9 mouse cellular contexts compared by ENCODE assay signal in the genomic region with DNA sequence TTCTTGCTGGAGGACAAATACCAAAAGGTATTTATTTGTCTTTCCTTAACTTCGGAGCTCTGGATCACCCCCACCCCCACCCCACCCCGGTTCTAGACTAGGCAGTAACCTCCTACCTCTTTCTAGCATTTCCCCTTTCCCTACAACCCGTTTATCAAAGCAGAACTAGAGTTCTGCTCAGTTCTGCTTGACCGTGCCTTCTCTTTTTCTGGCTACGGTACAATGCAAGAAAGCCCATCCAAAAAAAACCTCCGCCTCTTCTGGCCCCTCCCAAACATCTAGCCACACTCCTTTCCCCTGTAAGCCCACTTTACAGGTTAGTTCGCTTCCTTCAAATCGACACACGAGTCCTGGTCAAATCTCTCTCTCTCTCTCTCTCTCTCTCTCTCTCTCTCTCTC. TPM values are rescaled to one million over a fixed set of nuclear protein-coding genes. Genes with fewer than 3 reads are reported as not detected.
DNase-seq lines count a peak whose midpoint lies in the region; ATAC-seq and TF ChIP-seq lines count a peak whose summit lies in the region.
"Had no signal": no experiment of that assay in that cellular context is flagged by ENCODE, and none has a peak within 500 bp of the region (broad histone marks: within the 10 kb centered on the region; RNA-seq: fewer than 3 reads in every experiment).

No protein-coding gene starts in this region.

- peak overlapping the region; percentile 87 for H3K4me2 ChIP-seq in kidney, embryonic 15.5 days
- H3K4me2 ChIP-seq in embryonic facial prominence, embryonic 11.5 days (ENCODE audit: low read depth, low read length): peak overlapping the region; percentile 81
- peak overlapping the region; percentile 77 for H3K4me2 ChIP-seq in intestine, postnatal 0 days (replicated peaks; ENCODE audit: low read depth)
- peak overlapping the region; percentile 39 for H3K4me2 ChIP-seq in midbrain, postnatal 0 days (ENCODE audit: low read depth, low read length, poor library complexity, severe bottlenecking)

- no peak for DNase-seq in kidney, adult 11 months
- no peak for DNase-seq in embryonic facial prominence, embryonic 11.5 days (ENCODE audit: low spot score)
- no peak for DNase-seq in midbrain, postnatal 0 days (ENCODE audit: low spot score)
- no peak for DNase-seq in left cerebral cortex, postnatal 36 days (ENCODE audit: low spot score in 2 of 2)
- no peak for DNase-seq in urinary bladder, postnatal 14 days (ENCODE audit: low spot score)
- DNase-seq in right cerebral cortex, postnatal 36 days (ENCODE audit: low spot score in 2 of 2): no peak

- H3K4me1 ChIP-seq in kidney, embryonic 15.5 days: peaks cover 28% of the 10 kb centered on the region
- H3K4me1 ChIP-seq in embryonic facial prominence, embryonic 11.5 days (ENCODE audit: control insufficient read depth, insufficient read depth, low read length): peaks cover 3% of the 10 kb centered on the region; the same call in 1 of the 2 replicates
- peaks cover 11% of the 10 kb centered on the region; the same call in 1 of the 2 replicates for H3K4me1 ChIP-seq in intestine, postnatal 0 days (replicated peaks; ENCODE audit: control insufficient read depth, insufficient read depth, low read length)
- no peaks in the 10 kb centered on the region for H3K4me1 ChIP-seq in midbrain, postnatal 0 days (ENCODE audit: insufficient read depth, low read length)

- WGBS in kidney, embryonic 15.5 days: 13% methylated on average over 9 of the region's 9 CpGs
- WGBS in embryonic facial prominence, embryonic 11.5 days: 16% methylated on average over 9 of the region's 9 CpGs
- WGBS in intestine, postnatal 0 days: 7% methylated on average over 9 of the region's 9 CpGs
- whole genome bisulfite sequencing in midbrain, postnatal 0 days: 35% methylated on average over 9 of the region's 9 CpGs

- peaks cover 76% of the 10 kb centered on the region for H3K27me3 ChIP-seq in kidney, embryonic 15.5 days
- H3K27me3 ChIP-seq in embryonic facial prominence, embryonic 11.5 days (ENCODE audit: control insufficient read depth, insufficient read depth, low read length): peaks cover 34% of the 10 kb centered on the region
- H3K27me3 ChIP-seq in intestine, postnatal 0 days (replicated peaks; ENCODE audit: control insufficient read depth, insufficient read depth, low read length): peaks cover 21% of the 10 kb centered on the region; the same call in 1 of the 2 replicates
- H3K27me3 ChIP-seq in midbrain, postnatal 0 days (ENCODE audit: insufficient read depth, low read length): no peaks in the 10 kb centered on the region; the same call in 1 of the 2 replicates

- H3K4me3 ChIP-seq in kidney, embryonic 15.5 days (replicated peaks): peak overlapping the region; percentile 49
- peak overlapping the region; percentile 39 for H3K4me3 ChIP-seq in embryonic facial prominence, embryonic 11.5 days (ENCODE audit: low read depth, low read length)
- peak overlapping the region; percentile 42 for H3K4me3 ChIP-seq in intestine, postnatal 0 days (ENCODE audit: low read depth, low read length)
- peak overlapping the region; percentile 10; the same call in 1 of the 2 replicates for H3K4me3 ChIP-seq in midbrain, postnatal 0 days (ENCODE audit: low read depth, low read length)

- H3K9ac ChIP-seq in kidney, embryonic 15.5 days: peak overlapping the region; percentile 37
- peak overlapping the region; percentile 43 for H3K9ac ChIP-seq in embryonic facial prominence, embryonic 11.5 days (replicated peaks; ENCODE audit: low read length)
- no peak overlapping the region for H3K9ac ChIP-seq in intestine, postnatal 0 days (ENCODE audit: low read depth, low read length)
- no peak overlapping the region for H3K9ac ChIP-seq in midbrain, postnatal 0 days (replicated peaks; ENCODE audit: low read length, poor library complexity, severe bottlenecking)

- H3K36me3 ChIP-seq in kidney, embryonic 15.5 days: no peaks in the 10 kb centered on the region
- H3K36me3 ChIP-seq in embryonic facial prominence, embryonic 11.5 days (replicated peaks; ENCODE audit: control insufficient read depth, insufficient read depth, low read depth, low read length): no peaks in the 10 kb centered on the region
- H3K36me3 ChIP-seq in intestine, postnatal 0 days (ENCODE audit: control insufficient read depth, insufficient read depth): no peaks in the 10 kb centered on the region; the same call in 1 of the 2 replicates
- peaks cover 62% of the 10 kb centered on the region for H3K36me3 ChIP-seq in midbrain, postnatal 0 days (ENCODE audit: insufficient read depth, low read length)

- no peak overlapping the region for H3K27ac ChIP-seq in kidney, embryonic 15.5 days
- H3K27ac ChIP-seq in embryonic facial prominence, embryonic 11.5 days (replicated peaks; ENCODE audit: low read depth, low read length): no peak overlapping the region
- H3K27ac ChIP-seq in intestine, postnatal 0 days (ENCODE audit: low read depth, low read length): no peak overlapping the region
- no peak overlapping the region for H3K27ac ChIP-seq in midbrain, postnatal 0 days (ENCODE audit: low read depth, low read length)

- H3K9me3 ChIP-seq in kidney, embryonic 15.5 days (replicated peaks): no peaks in the 10 kb centered on the region; the same call in 1 of the 2 replicates
- H3K9me3 ChIP-seq in embryonic facial prominence, embryonic 11.5 days (replicated peaks; ENCODE audit: control insufficient read depth, low read length): no peaks in the 10 kb centered on the region; the same call in 1 of the 2 replicates
- H3K9me3 ChIP-seq in intestine, postnatal 0 days (ENCODE audit: control insufficient read depth): no peaks in the 10 kb centered on the region
- H3K9me3 ChIP-seq in midbrain, postnatal 0 days (ENCODE audit: low read length): no peaks in the 10 kb centered on the region

- no peak for TF ChIP-seq CTCF in intestine, postnatal 0 days (IDR thresholded peaks at IDR 0.05; ENCODE audit: low read depth)
- TF ChIP-seq CTCF in midbrain, postnatal 0 days (IDR thresholded peaks at IDR 0.05): no peak

- intact Hi-C loops in left cerebral cortex, postnatal 36 days (cut with DNase I): no loop called here

- no peak for ATAC-seq in kidney, embryonic 15.5 days (replicated peaks; ENCODE audit: low FRiP score)
- ATAC-seq in embryonic facial prominence, embryonic 11.5 days (replicated peaks; ENCODE audit: insufficient number of reproducible peaks, low FRiP score, low TSS enrichment, low read depth): no peak
- no peak for ATAC-seq in intestine, postnatal 0 days
- no peak for ATAC-seq in midbrain, postnatal 0 days (ENCODE audit: low FRiP score)

RNA-seq across cellular contexts. Expression of gene Dnase2a, which starts 5.1 kb away (rescaled TPM):
- 8.3 and 8.6 TPM in 2 replicates for polyA plus RNA-seq in kidney, embryonic 15.5 days (2015; fragmentation: Nextera tagmentation; extraction: Ambion mirVana)
- polyA plus RNA-seq in embryonic facial prominence, embryonic 11.5 days (2014; fragmentation: Nextera tagmentation; extraction: Ambion mirVana): 5.5 and 7.2 TPM in 2 replicates
- 8.9 and 11.0 TPM in 2 replicates for polyA plus RNA-seq in intestine, postnatal 0 days (2015; fragmentation: Nextera tagmentation; extraction: Ambion mirVana)
- total RNA-seq in midbrain, postnatal 0 days (2014; rRNA removed): 4.3 and 5.7 TPM in 2 replicates
- polyA plus RNA-seq in midbrain, postnatal 0 days (2015; fragmentation: Nextera tagmentation; extraction: Ambion mirVana): 6.7 and 8.2 TPM in 2 replicates
- total RNA-seq in left cerebral cortex, postnatal 36 days (2021): 1 to 10 TPM; 3.1 to 4.1 TPM

RNA-seq across cellular contexts. Expression of gene Klf1, which starts 11.8 kb away (rescaled TPM):
- 3.4 and 7.2 TPM in 2 replicates for polyA plus RNA-seq in kidney, embryonic 15.5 days (2015; fragmentation: Nextera tagmentation; extraction: Ambion mirVana)
- 11.1 and 14.4 TPM in 2 replicates for polyA plus RNA-seq in embryonic facial prominence, embryonic 11.5 days (2014; fragmentation: Nextera tagmentation; extraction: Ambion mirVana)
- 0.56 and 0.63 TPM in 2 replicates for polyA plus RNA-seq in intestine, postnatal 0 days (2015; fragmentation: Nextera tagmentation; extraction: Ambion mirVana)
- total RNA-seq in midbrain, postnatal 0 days (2014; rRNA removed): 0.52 TPM in 1 of 2 replicates, not detected in the other
- 0.36 and 0.52 TPM in 2 replicates for polyA plus RNA-seq in midbrain, postnatal 0 days (2015; fragmentation: Nextera tagmentation; extraction: Ambion mirVana)
- total RNA-seq in left cerebral cortex, postnatal 36 days (2021): not detected

RNA-seq across cellular contexts. Expression of gene Gcdh, which starts 19.8 kb away (rescaled TPM):
- 49.8 and 51.2 TPM in 2 replicates for polyA plus RNA-seq in kidney, embryonic 15.5 days (2015; fragmentation: Nextera tagmentation; extraction: Ambion mirVana)
- polyA plus RNA-seq in embryonic facial prominence, embryonic 11.5 days (2014; fragmentation: Nextera tagmentation; extraction: Ambion mirVana): 40.3 and 40.5 TPM in 2 replicates
- 15.3 and 15.5 TPM in 2 replicates for polyA plus RNA-seq in intestine, postnatal 0 days (2015; fragmentation: Nextera tagmentation; extraction: Ambion mirVana)
- total RNA-seq in midbrain, postnatal 0 days (2014; rRNA removed): 22.1 and 30.5 TPM in 2 replicates
- 33.2 and 35.3 TPM in 2 replicates for polyA plus RNA-seq in midbrain, postnatal 0 days (2015; fragmentation: Nextera tagmentation; extraction: Ambion mirVana)
- 10 to 100 TPM; 29.6 to 42.4 TPM for total RNA-seq in left cerebral cortex, postnatal 36 days (2021)

RNA-seq across cellular contexts. Expression of gene Mast1, which starts 23.7 kb away (rescaled TPM):
- 0.40 and 0.48 TPM in 2 replicates for polyA plus RNA-seq in kidney, embryonic 15.5 days (2015; fragmentation: Nextera tagmentation; extraction: Ambion mirVana)
- 2.8 and 3.9 TPM in 2 replicates for polyA plus RNA-seq in embryonic facial prominence, embryonic 11.5 days (2014; fragmentation: Nextera tagmentation; extraction: Ambion mirVana)
- 1.1 TPM in 2 replicates for polyA plus RNA-seq in intestine, postnatal 0 days (2015; fragmentation: Nextera tagmentation; extraction: Ambion mirVana)
- total RNA-seq in midbrain, postnatal 0 days (2014; rRNA removed): 85.9 and 92.0 TPM in 2 replicates
- 79.8 and 89.0 TPM in 2 replicates for polyA plus RNA-seq in midbrain, postnatal 0 days (2015; fragmentation: Nextera tagmentation; extraction: Ambion mirVana)
- 10 to 100 TPM; 85.9 to 94.2 TPM for total RNA-seq in left cerebral cortex, postnatal 36 days (2021)

RNA-seq across cellular contexts. Expression of gene Rtbdn, which starts 33.3 kb away (rescaled TPM):
- polyA plus RNA-seq in kidney, embryonic 15.5 days (2015; fragmentation: Nextera tagmentation; extraction: Ambion mirVana): 0.45 and 0.49 TPM in 2 replicates
- not detected in 2 replicates for polyA plus RNA-seq in embryonic facial prominence, embryonic 11.5 days (2014; fragmentation: Nextera tagmentation; extraction: Ambion mirVana)
- 0.12 TPM in 2 replicates for polyA plus RNA-seq in intestine, postnatal 0 days (2015; fragmentation: Nextera tagmentation; extraction: Ambion mirVana)
- 4.5 and 6.2 TPM in 2 replicates for total RNA-seq in midbrain, postnatal 0 days (2014; rRNA removed)
- polyA plus RNA-seq in midbrain, postnatal 0 days (2015; fragmentation: Nextera tagmentation; extraction: Ambion mirVana): 4.8 and 5.3 TPM in 2 replicates
- 1 to 10 TPM in 1 of 2 experiments, under 1 TPM in 1; 0.84 to 1.7 TPM for total RNA-seq in left cerebral cortex, postnatal 36 days (2021)
- polyA plus RNA-seq: gonadal fat pad, adult 2 months had no signal

Comparison
In these comparisons a context has a peak if more than half of its experiments do, and no peak if none do; other contexts are left out.
1. H3K9ac ChIP-seq: peak in kidney, embryonic 15.5 days (single experiment) and embryonic facial prominence, embryonic 11.5 days (single experiment); none in intestine, postnatal 0 days (single experiment) and midbrain, postnatal 0 days (single experiment).
2. Peak in every context shown above with its lines, with median percentiles within 50 percentile points of each other: H3K4me2 ChIP-seq and H3K4me3 ChIP-seq.